Mouse (Mus musculus) frontal cortex, adult (tissue): Measurements from ENCODE around the gene Mmp14.

Experiments
- ATAC-seq: cut with Nextera tagmentation; 2 replicates; pipeline ENCODE4 v1.9.2; 2017; ENCODE audit warnings: mild to moderate bottlenecking, moderate library complexity, mixed read lengths; ENCODE audit not compliant: low TSS enrichment

Mmp14 gene

GRCm38 (mm10) chr14:54475941-54476844 is 44.8 kb downstream of the Mmp14 start, which contains the start of gene Rem2:
TSS of gene Rem2 (plus strand) at chr14:54476100.
- peak; percentile 95 for ATAC-seq

DNA sequence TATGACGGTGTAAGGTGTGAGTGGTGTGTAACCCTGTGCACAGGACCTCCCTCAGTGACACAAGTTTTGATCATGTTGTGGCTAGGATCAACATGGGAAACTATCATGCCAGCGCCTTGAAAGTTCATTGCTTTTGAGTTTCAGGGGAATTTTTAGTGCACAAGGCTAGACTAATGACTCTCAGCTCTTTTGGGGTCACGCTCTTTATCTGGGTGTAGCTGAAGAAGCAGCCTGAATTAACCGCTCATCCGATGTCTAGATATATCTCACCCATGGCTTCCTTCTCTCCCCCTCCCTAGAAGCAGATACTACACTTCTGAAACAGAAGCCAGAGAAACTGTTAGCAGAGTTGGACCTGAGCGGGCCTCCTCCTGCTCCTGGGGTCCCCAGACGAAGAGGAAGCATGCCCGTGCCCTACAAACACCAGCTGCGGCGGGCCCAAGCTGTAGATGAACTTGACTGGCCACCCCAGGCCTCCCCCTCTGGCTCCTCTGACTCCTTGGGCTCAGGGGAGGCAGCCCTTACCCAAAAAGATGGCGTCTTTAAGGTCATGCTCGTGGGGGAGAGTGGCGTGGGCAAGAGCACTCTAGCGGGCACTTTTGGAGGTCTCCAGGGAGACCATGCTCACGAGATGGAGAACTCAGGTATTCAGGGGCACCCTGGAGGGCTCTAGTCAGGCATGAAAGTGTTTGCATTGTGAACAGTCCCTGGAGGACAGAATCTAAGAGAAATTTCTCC is 45.9 kb downstream of the Mmp14 start:
- ATAC-seq: no peak

DNA sequence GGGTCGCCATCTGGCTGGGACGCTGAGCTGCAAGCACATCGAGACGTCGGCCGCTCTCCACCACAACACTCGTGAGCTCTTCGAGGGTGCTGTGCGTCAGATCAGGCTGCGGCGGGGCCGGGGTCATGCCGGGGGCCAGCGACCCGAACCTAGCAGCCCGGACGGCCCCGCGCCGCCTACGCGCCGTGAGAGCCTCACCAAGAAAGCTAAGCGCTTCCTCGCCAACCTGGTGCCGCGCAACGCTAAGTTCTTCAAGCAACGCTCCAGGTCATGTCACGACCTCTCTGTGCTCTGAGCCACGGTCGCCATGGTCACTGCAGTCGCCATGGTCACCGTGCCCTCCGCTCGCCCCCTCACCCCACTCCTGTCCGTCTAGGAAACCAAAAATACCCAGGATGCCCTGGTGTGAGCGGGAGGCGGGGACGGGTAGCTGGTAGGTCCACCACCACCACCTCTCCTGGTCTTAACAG is 48.1 kb downstream of the Mmp14 start:
- ATAC-seq: no peak

- no peak for ATAC-seq
Observed at GRCm38 (mm10) chr14:54480673-54481072, 49.3 kb downstream of the Mmp14 start.

DNA sequence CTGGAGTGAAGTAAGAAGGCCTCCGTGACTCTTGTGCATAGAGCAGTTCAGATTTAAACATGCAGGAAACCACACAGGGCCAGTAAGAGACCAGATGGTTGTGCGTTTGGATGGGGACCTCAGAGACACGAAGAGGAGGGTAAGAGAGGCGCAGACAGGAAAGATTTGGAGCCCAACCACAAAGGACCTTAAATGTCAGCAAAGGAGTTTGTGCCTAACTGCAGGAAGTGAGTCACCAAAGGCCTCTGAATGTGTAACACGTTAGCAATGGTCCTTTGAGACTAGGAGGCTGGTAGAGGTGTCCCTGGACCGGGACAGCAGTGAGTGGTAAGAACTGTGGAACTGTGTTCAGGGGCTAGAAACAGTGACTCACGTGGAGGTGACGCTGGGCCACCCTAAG is 50.0 kb downstream of the Mmp14 start:
- ATAC-seq: no peak

GRCm38 (mm10) chr14:54482498-54482897 is 51.1 kb downstream of the Mmp14 start:
- no peak for ATAC-seq

- no peak for ATAC-seq
Observed at GRCm38 (mm10) chr14:54485899-54486298, 54.5 kb downstream of the Mmp14 start.

- no peak for ATAC-seq
Observed at GRCm38 (mm10) chr14:54487732-54488131, 56.3 kb downstream of the Mmp14 start.

DNA sequence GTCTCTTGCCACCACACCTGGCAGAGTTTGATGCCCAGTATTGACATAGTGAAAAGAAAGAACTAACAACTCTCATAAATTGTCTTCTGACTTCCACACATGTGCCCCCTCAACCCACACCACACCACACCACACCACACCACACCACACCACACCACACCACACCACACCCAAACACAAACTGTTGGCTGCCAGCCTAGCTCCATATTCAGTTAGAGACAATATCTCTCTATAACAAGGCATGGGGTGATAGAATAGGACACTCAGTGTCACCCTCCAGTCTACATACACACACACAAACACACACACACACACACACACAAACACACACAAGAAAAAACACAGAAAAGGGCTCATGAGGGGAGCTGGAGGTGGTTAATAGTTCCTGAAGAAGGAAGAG is 56.9 kb downstream of the Mmp14 start:
- ATAC-seq: no peak

DNA sequence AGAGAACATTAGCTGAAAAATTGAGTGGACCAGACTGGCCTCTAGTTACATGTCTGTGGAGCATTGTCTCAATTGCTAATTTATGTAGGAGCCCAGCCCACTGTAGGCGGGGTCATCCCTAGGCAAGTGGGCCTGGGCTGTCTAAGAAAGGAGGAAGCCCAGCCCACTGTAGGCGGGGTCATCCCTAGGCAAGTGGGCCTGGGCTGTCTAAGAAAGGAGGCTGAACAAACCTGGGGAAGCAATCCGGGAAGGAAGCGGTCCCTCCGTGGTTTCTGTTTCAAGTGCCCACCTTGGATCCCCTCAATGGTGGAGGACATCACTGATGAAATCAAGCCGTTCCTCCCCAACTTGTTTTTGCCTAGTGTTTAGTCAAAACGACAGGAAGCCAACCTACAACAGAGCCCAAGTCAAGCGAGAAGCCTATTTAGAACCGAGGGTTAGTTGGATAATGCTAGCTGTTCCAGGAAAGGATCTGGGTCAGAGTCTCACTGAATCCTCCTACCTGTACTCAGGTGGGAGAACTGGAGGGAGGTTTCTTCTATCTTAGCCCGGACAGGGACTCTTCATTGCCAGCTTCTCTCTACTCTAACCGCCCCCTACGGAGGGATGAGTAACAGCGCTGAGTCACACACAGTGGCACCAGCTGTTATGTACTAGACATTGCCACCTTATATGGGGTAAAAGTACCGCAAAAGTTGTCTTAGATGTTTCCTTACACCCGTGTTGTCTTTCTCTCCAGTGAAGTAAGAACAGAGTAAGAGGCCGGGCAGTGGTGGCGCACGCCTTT is 61.1 kb downstream of the Mmp14 start:
- ATAC-seq: peak; percentile 100

- ATAC-seq: no peak
Observed at GRCm38 (mm10) chr14:54493236-54493635, 61.8 kb downstream of the Mmp14 start.

DNA sequence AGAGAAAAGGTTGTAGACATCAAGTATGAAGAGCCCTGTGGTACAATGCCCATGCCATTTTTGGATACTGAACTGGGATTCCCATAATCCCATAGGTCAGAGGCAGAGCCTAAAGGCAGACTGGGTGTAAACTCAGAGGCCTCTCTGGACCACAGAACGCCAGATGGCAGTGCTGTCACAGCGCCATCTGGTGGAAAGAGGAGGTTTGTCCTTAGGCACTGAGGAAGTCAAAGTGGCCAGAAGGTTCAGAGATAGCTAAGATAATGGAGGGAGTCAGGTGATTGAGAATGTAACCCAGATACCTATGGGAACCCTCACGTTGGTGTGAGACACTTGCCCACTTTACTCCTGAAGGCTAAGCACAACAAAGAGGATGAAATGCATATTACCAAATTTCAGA is 62.8 kb downstream of the Mmp14 start:
- peak; percentile 76 for ATAC-seq
